In the genomic region with DNA sequence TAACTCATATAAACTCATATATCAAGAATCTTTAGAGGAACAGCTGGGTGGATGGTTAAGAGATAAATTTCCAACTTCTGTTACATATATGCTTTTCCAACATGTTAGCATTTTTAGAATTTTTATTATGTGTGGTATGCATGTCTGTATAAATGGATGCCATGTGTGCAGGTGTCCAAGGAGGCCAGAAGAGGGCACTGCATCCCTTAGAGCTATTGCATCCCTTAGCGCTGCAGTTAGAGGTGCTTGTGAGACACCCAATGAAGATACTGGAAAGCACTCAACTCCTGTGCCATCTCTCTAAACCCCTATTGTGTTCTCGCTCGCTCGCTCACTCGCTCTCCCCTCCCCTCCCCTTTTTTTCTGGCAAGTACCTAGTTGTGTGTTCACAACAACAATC, we compare ENCODE assay signal across 10 mouse cellular contexts. TPM values are rescaled to one million over a fixed set of nuclear protein-coding genes. Genes with fewer than 3 reads are reported as not detected.
DNase-seq lines count a peak whose midpoint lies in the region; ATAC-seq and TF ChIP-seq lines count a peak whose summit lies in the region.
"Had no signal": no experiment of that assay in that cellular context is flagged by ENCODE, and none has a peak within 500 bp of the region (broad histone marks: within the 10 kb centered on the region; RNA-seq: fewer than 3 reads in every experiment).

No protein-coding gene starts in this region.

- H3K4me1 ChIP-seq in kidney, postnatal 0 days (replicated peaks; ENCODE audit: insufficient read depth, low read length): no peaks in the 10 kb centered on the region
- H3K4me1 ChIP-seq in kidney, embryonic 15.5 days: no peaks in the 10 kb centered on the region
- no peaks in the 10 kb centered on the region for H3K4me1 ChIP-seq in lung, embryonic 14.5 days (ENCODE audit: insufficient read depth)
- H3K4me1 ChIP-seq: lung, embryonic 15.5 days had no signal

- no peaks in the 10 kb centered on the region for H3K27me3 ChIP-seq in kidney, postnatal 0 days (ENCODE audit: insufficient read depth, low read length)
- H3K27me3 ChIP-seq in kidney, embryonic 15.5 days: no peaks in the 10 kb centered on the region
- peaks cover 22% of the 10 kb centered on the region for H3K27me3 ChIP-seq in Patski
- H3K27me3 ChIP-seq in lung, embryonic 14.5 days (ENCODE audit: insufficient read depth, low read length): no peaks in the 10 kb centered on the region
- H3K27me3 ChIP-seq: lung, embryonic 15.5 days had no signal

- POLR2A ChIA-PET in Patski (lab: Charles Lee): no interaction called here

- no peak overlapping the region for H3K9ac ChIP-seq in kidney, postnatal 0 days (ENCODE audit: low read depth, low read length)
- no peak overlapping the region for H3K9ac ChIP-seq in kidney, embryonic 15.5 days
- no peak overlapping the region for H3K9ac ChIP-seq in lung, embryonic 14.5 days
- H3K9ac ChIP-seq: lung, embryonic 15.5 days had no signal

- peak; percentile 78 for TF ChIP-seq CTCF in kidney, postnatal 0 days (IDR thresholded peaks at IDR 0.05; ENCODE audit: low read depth)
- TF ChIP-seq CTCF in Patski (IDR thresholded peaks at IDR 0.05): peak; percentile 86
- peak; percentile 62 for TF ChIP-seq CTCF in lung, embryonic 14.5 days (IDR thresholded peaks at IDR 0.05; ENCODE audit: low read depth)

- 77% methylated on average over 5 of the region's 5 CpGs for WGBS in kidney, postnatal 0 days
- 82% methylated on average over 5 of the region's 5 CpGs for WGBS in kidney, embryonic 15.5 days
- 64% methylated on average over 5 of the region's 5 CpGs for WGBS in lung, embryonic 14.5 days

- no peaks in the 10 kb centered on the region for H3K36me3 ChIP-seq in kidney, postnatal 0 days (ENCODE audit: insufficient read depth, low read length)
- peaks cover 11% of the 10 kb centered on the region for H3K36me3 ChIP-seq in kidney, embryonic 15.5 days
- no peaks in the 10 kb centered on the region for H3K36me3 ChIP-seq in lung, embryonic 14.5 days (ENCODE audit: insufficient read depth)
- H3K36me3 ChIP-seq: lung, embryonic 15.5 days had no signal

- no peak overlapping the region for H3K27ac ChIP-seq in kidney, postnatal 0 days
- H3K27ac ChIP-seq in kidney, embryonic 15.5 days: no peak overlapping the region
- no peak overlapping the region for H3K27ac ChIP-seq in lung, embryonic 14.5 days (ENCODE audit: low read depth)
- H3K27ac ChIP-seq: lung, embryonic 15.5 days had no signal

- intact Hi-C loops in gastrocnemius, postnatal 14 days (cut with DNase I; ENCODE audit: low total_unique reads): no loop called here

- H3K9me3 ChIP-seq in kidney, postnatal 0 days (replicated peaks; ENCODE audit: low read length): no peaks in the 10 kb centered on the region
- no peaks in the 10 kb centered on the region for H3K9me3 ChIP-seq in kidney, embryonic 15.5 days (replicated peaks)
- no peaks in the 10 kb centered on the region for H3K9me3 ChIP-seq in lung, embryonic 14.5 days (ENCODE audit: low read depth, low read length)
- H3K9me3 ChIP-seq: lung, embryonic 15.5 days had no signal

- no peak overlapping the region for H3K4me3 ChIP-seq in kidney, postnatal 0 days (replicated peaks; ENCODE audit: low read depth, low read length)
- H3K4me3 ChIP-seq in kidney, embryonic 15.5 days (replicated peaks): no peak overlapping the region
- no peak overlapping the region for H3K4me3 ChIP-seq in lung, embryonic 14.5 days (ENCODE audit: low read depth, low read length)
- H3K4me3 ChIP-seq: erythroblast, embryonic 14.5 days; lung, embryonic 15.5 days had no signal

- in situ Hi-C loops in Patski (cut with MboI; ENCODE audit: low pct_unique_long_range_greater_than_20kb): no loop called here

- no peak for ATAC-seq in kidney, postnatal 0 days (replicated peaks; ENCODE audit: low FRiP score, low read depth)
- ATAC-seq in kidney, embryonic 15.5 days (replicated peaks; ENCODE audit: low FRiP score): no peak
- peak; percentile 60 for ATAC-seq in Patski
- ATAC-seq in lung, embryonic 14.5 days (ENCODE audit: insufficient read depth): no peak
- no peak; the same call in 1 of the 2 replicates for ATAC-seq in frontal cortex, adult (ENCODE audit: low TSS enrichment)
- no peak for ATAC-seq in erythroblast, adult 5-6 weeks (replicated peaks; ENCODE audit: low FRiP score, poor library complexity, severe bottlenecking)

- no peak overlapping the region for H3K4me2 ChIP-seq in kidney, postnatal 0 days (ENCODE audit: low read length)
- H3K4me2 ChIP-seq in kidney, embryonic 15.5 days: no peak overlapping the region
- H3K4me2 ChIP-seq in lung, embryonic 14.5 days: no peak overlapping the region
- H3K4me2 ChIP-seq: lung, embryonic 15.5 days had no signal

- DNase-seq in kidney, postnatal 0 days (ENCODE audit: low spot score): peak; percentile 64
- peak; percentile 12 for DNase-seq in CD4-positive helper T cell, adult 2 months (ENCODE audit: low read depth, low spot score)
- no peak for DNase-seq in Patski (ENCODE audit: low read depth, low spot score)
- DNase-seq in lung, embryonic 14.5 days: peak; percentile 56
- no peak for DNase-seq in gastrocnemius, postnatal 14 days

- CTCF ChIA-PET in Patski (lab: Charles Lee): interaction anchor here (1.1 to 1.4 kb wide), 2 partner anchors 9 to 12 kb away, joined by 3 read pairs; no protein-coding TSS in a partner anchor

RNA-seq across cellular contexts. Expression of gene Sec61a2, which starts 4.9 kb away (rescaled TPM):
- polyA plus RNA-seq in kidney, postnatal 0 days (2015; fragmentation: Nextera tagmentation; extraction: Ambion mirVana): 36.6 and 43.2 TPM in 2 replicates
- polyA plus RNA-seq in kidney, embryonic 15.5 days (2015; fragmentation: Nextera tagmentation; extraction: Ambion mirVana): 88.7 and 99.8 TPM in 2 replicates
- 54.6 TPM for polyA plus RNA-seq in Patski (2021)
- 72.6 and 74.0 TPM in 2 replicates for polyA plus RNA-seq in lung, embryonic 14.5 days (2014; fragmentation: Nextera tagmentation; extraction: Ambion mirVana)
- 2.1 and 22.7 TPM in 2 replicates for total RNA-seq in erythroblast, adult 5-6 weeks (2015; ENCODE audit: low replicate concordance)
- total RNA-seq in erythroblast, adult 5-6 weeks (2017; ENCODE audit: low replicate concordance): 6.7 and 8.9 TPM in 2 replicates
- total RNA-seq in gastrocnemius, postnatal 14 days (2021): 10 to 100 TPM; 28.8 to 30.5 TPM

RNA-seq across cellular contexts. Expression of gene Gm13199, which starts 37.4 kb away (rescaled TPM):
- 0.75 and 0.98 TPM in 2 replicates for polyA plus RNA-seq in kidney, postnatal 0 days (2015; fragmentation: Nextera tagmentation; extraction: Ambion mirVana)
- 1.8 and 2.4 TPM in 2 replicates for polyA plus RNA-seq in kidney, embryonic 15.5 days (2015; fragmentation: Nextera tagmentation; extraction: Ambion mirVana)
- polyA plus RNA-seq in Patski (2021): 1.0 TPM
- 2.1 and 2.2 TPM in 2 replicates for polyA plus RNA-seq in lung, embryonic 14.5 days (2014; fragmentation: Nextera tagmentation; extraction: Ambion mirVana)
- total RNA-seq in erythroblast, adult 5-6 weeks (2015; ENCODE audit: low replicate concordance): not detected in 2 replicates
- not detected in 2 replicates for total RNA-seq in erythroblast, adult 5-6 weeks (2017; ENCODE audit: low replicate concordance)
- total RNA-seq in gastrocnemius, postnatal 14 days (2021): under 1 TPM in 1 of 2 experiments, not detected in 1; 0.40 TPM
- polyA plus RNA-seq: erythroblast, embryonic 14.5 days had no signal

RNA-seq across cellular contexts. Expression of gene Dhtkd1, which starts 42.4 kb away (rescaled TPM):
- 1.8 and 2.2 TPM in 2 replicates for polyA plus RNA-seq in kidney, postnatal 0 days (2015; fragmentation: Nextera tagmentation; extraction: Ambion mirVana)
- polyA plus RNA-seq in kidney, embryonic 15.5 days (2015; fragmentation: Nextera tagmentation; extraction: Ambion mirVana): 3.8 and 4.6 TPM in 2 replicates
- 1.0 TPM for polyA plus RNA-seq in Patski (2021)
- 3.5 and 3.8 TPM in 2 replicates for polyA plus RNA-seq in lung, embryonic 14.5 days (2014; fragmentation: Nextera tagmentation; extraction: Ambion mirVana)
- 8.8 TPM in 1 of 2 replicates, not detected in the other for total RNA-seq in erythroblast, adult 5-6 weeks (2015; ENCODE audit: low replicate concordance)
- 0.28 and 4.4 TPM in 2 replicates for total RNA-seq in erythroblast, adult 5-6 weeks (2017; ENCODE audit: low replicate concordance)
- 1 to 10 TPM; 1.4 to 2.3 TPM for total RNA-seq in gastrocnemius, postnatal 14 days (2021)
- polyA plus RNA-seq: erythroblast, embryonic 14.5 days had no signal

RNA-seq across cellular contexts. Expression of gene Upf2, which starts 51.1 kb away (rescaled TPM):
- polyA plus RNA-seq in kidney, postnatal 0 days (2015; fragmentation: Nextera tagmentation; extraction: Ambion mirVana): 7.3 and 8.0 TPM in 2 replicates
- 10.7 and 11.5 TPM in 2 replicates for polyA plus RNA-seq in kidney, embryonic 15.5 days (2015; fragmentation: Nextera tagmentation; extraction: Ambion mirVana)
- 22.9 TPM for polyA plus RNA-seq in Patski (2021)
- 11.6 and 11.7 TPM in 2 replicates for polyA plus RNA-seq in lung, embryonic 14.5 days (2014; fragmentation: Nextera tagmentation; extraction: Ambion mirVana)
- total RNA-seq in erythroblast, adult 5-6 weeks (2015; ENCODE audit: low replicate concordance): 19.0 and 20.4 TPM in 2 replicates
- 25.4 and 25.6 TPM in 2 replicates for total RNA-seq in erythroblast, adult 5-6 weeks (2017; ENCODE audit: low replicate concordance)
- total RNA-seq in gastrocnemius, postnatal 14 days (2021): 10 to 100 TPM; 12.1 to 12.8 TPM

RNA-seq across cellular contexts. Expression of gene Cdc123, which starts 55.2 kb away (rescaled TPM):
- polyA plus RNA-seq in kidney, postnatal 0 days (2015; fragmentation: Nextera tagmentation; extraction: Ambion mirVana): 208 and 220 TPM in 2 replicates
- polyA plus RNA-seq in kidney, embryonic 15.5 days (2015; fragmentation: Nextera tagmentation; extraction: Ambion mirVana): 304 and 323 TPM in 2 replicates
- 140 TPM for polyA plus RNA-seq in Patski (2021)
- 290 and 295 TPM in 2 replicates for polyA plus RNA-seq in lung, embryonic 14.5 days (2014; fragmentation: Nextera tagmentation; extraction: Ambion mirVana)
- 41.8 and 43.6 TPM in 2 replicates for total RNA-seq in erythroblast, adult 5-6 weeks (2015; ENCODE audit: low replicate concordance)
- 62.3 and 80.2 TPM in 2 replicates for total RNA-seq in erythroblast, adult 5-6 weeks (2017; ENCODE audit: low replicate concordance)
- 10 to 100 TPM; 73.1 to 74.2 TPM for total RNA-seq in gastrocnemius, postnatal 14 days (2021)

Comparison
In these comparisons a context has a peak if more than half of its experiments do, and no peak if none do; other contexts are left out.
1. DNase-seq: peak in kidney, postnatal 0 days (single experiment), CD4-positive helper T cell, adult 2 months (single experiment) and lung, embryonic 14.5 days (single experiment); none in Patski (single experiment) and gastrocnemius, postnatal 14 days (single experiment).
2. Peak in every context shown above with its lines, with median percentiles within 50 percentile points of each other: CTCF ChIP-seq.